Mouse (Mus musculus) T-helper 17 cell (primary cell): ENCODE results near the gene Hlx.

Source experiments
- in situ Hi-C, 2 experiments: fragments of 300-600 bp; cut with MboI, MseI; formaldehyde crosslinking; loops; 1 replicate in 1 of 2; 2 replicates in 1 of 2; pipeline ENCODE4 v1.15.1; 2025; ENCODE audit warnings: high pct_unique_total_duplicates in 2 of 2

The Hlx gene

DNA sequence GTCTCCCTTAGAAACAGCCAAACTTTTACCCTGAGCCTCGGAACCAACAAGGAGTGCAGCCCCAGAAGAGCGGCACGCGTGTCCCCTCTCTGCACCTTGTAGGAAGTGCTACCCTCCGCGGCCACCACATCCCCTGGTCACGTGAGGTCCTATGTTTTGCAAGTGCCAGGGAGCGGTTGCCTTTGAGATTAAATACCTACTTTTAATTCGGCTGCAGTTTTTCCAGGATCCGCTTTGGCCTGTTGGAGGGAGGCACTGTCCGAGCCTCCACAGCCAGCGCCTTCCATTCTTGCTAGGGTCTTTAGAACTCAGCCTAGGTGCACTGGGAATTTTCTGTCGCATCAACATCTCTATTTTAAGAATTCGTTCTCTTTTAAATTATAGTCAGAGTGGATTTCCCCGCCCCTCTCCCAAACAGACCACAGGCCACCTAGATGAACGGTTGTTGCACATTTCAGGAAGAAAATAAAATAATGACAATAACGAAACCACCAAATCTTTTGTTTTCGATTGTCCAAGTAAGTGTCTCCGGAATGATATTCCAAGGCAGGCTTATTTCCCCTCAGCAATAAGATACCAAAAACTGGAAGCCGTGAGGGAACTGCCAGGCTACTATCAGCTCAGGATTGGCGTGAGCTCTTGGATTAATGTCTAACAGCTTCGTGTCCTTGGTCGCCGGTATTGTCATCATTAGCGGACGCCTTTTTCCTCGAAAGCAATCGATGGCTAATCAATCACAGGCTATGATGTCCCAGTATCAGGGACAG, 1.1 kb upstream of the Hlx start:
- in situ Hi-C loops: loop anchor here (5.0 kb wide), 3 partner anchors 286 to 471 kb away; no protein-coding TSS in a partner anchor

DNA sequence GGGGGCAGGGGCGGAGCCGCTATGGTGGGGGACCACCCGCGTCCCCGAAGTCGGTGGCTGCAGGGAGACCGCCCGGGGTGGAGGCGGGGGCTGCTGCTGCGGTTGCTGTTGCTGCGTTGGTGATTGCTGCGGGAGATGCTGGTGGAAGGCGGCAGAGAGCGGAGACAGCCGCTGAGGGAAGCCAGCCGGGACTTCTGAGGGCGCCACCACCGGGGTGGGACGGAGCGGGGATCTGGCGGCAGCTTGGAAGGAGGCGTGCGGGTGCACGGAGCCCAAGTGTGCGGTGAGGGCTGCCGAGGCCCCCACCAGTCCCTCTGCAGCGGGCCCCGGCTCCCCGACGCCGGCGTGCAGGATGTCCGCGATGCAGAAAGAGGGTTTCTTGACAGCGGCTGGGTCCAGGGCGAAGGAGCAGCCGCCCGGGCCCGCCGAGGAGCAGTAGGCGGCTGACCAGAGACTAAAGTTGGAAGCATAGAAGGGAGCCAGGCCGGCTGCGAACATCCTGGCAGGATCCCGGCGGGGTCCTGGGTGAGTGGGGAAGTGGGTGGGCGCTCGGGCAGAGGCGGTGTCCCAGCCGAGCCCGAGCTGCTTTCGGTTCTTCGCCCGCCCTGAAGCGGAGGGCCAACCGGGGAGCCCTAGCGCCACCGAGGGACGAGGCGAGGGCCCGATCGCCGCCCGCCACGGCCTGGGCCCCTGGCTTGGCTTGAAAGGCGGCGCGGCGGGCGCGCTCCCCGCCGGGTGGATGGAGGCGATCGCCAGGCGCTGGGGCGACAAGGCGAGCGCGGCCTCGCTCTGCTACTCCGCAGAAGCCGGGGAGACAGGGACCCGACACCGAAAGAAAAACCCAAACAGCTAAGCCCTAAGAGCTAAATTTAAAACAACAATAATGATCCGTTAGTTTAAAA, 524 bp downstream of the Hlx start:
- in situ Hi-C loops: loop anchor here (5.0 kb wide), 3 partner anchors 285 to 470 kb away; no protein-coding TSS in a partner anchor

DNA sequence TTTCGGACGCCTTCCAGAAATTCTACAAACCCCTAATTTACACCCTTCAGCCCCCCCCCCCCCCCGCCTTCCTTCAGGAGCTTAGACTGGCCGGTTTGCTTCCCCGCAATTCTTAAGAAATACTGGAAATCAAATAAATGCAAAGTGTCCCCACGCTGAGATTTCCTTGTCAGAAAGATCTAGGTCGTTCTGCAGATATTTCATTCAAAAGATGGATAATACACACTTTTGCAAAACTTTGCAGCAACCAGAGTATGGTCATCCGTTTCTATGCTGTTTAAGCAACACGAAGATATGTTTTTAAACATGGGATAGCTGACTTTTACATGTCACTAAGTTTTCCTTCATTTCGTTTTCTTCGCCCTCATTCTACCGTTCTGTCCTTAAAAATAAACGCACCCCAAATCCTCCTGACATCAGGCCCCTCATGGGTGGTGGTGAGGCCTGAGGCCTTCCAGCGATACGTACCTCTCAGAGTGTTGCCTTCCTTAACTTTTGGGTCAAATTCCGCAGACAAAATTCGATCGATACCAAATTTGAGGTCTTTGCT, 1.3 kb downstream of the Hlx start:
- in situ Hi-C loops: loop anchor here (5.0 kb wide), 3 partner anchors 284 to 469 kb away; no protein-coding TSS in a partner anchor

GRCm38 (mm10) chr1:184730453-184731013, 1.9 kb downstream of the Hlx start:
- in situ Hi-C loops: loop anchor here (5.0 kb wide), 3 partner anchors 283 to 468 kb away; no protein-coding TSS in a partner anchor

- in situ Hi-C loops: loop anchor here (5.0 kb wide), 3 partner anchors 282 to 467 kb away; no protein-coding TSS in a partner anchor
Measured at GRCm38 (mm10) chr1:184729357-184730140, 2.9 kb downstream of the Hlx start.

GRCm38 (mm10) chr1:184728561-184729115, 3.8 kb downstream of the Hlx start:
- in situ Hi-C loops: no loop called here

DNA sequence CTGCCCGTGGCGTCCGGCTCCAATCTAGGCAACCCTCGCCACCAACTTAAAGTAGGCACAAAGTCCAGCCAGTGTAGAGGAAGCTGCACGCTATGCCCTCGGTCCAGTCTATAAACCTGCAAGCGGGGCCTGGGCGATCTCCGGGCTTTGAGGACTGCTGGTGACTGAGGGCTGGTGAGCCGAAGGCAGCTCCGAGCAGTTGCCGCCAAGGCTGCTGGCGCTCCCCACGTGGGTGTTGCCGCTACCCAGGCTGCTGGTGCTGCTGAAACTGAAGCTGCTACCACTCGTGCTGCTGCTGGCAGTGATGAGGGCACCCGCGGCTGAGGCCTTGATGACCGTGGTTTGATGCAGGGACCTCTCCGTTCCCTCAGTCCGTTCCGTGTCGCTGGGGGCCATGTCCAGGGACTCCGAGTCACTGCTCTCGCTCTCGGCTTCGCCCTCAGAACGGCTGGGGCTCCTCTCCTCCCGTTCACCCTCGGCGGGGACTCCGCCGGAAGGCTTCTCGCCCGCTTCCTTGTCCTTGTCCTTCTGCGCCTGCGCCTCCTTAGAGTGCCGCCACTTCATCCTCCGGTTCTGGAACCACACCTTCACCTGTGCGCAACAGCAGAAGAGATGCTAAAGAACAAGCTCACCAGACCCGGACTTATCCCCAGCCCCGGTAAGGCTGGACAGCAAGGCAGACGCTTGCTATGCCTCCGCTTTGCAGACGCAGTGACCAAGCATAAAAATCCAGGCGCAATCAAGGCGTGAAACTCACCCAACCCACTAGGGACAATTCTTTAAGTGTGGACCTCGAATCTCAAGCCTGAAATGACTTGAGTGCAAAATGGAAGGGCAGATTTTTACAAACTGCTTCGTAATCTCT, 4.8 kb downstream of the Hlx start:
- in situ Hi-C loops: no loop called here

GRCm38 (mm10) chr1:184726576-184727300, 5.7 kb downstream of the Hlx start:
- in situ Hi-C loops: no loop called here

GRCm38 (mm10) chr1:184725318-184725790, 7.1 kb downstream of the Hlx start:
- in situ Hi-C loops: no loop called here

DNA sequence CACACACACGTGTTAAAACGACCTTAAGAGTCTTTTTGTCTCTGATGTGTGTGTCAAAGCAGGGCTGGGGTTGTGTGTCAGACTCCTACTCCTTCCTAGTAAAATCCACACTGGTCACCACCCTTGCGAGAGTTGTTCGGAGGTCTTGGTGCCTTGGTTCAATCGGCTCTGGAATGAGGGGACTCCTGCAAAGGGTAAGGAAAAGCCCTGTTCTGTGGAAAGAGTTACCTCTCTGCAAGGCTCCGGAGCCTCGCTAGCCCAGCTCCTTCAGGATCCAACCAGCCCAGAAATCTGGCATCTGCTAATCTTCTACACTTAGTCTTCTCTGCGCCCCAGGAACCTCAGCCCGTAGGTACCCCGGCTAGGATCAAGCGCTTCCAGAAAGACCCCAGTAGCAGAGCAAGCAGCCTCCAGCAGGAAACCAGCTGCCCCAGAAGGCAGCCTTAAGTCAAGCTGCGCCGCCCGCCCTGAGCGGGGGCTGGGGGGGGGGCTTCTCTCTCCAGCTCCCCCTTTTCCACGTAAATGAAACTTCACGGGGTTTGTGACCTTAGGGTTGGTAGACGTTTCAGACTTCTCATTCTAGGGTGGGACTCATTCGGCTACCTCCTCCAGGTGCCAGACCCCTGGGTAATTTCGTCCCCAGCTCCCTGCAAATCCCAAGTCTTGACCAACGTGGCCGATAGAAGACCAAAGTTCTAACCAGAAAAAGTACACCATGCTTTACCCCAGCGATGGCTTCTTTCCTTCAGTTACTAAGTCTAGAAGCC, 7.7 kb downstream of the Hlx start:
- in situ Hi-C loops: no loop called here

GRCm38 (mm10) chr1:184723899-184724298, 8.5 kb downstream of the Hlx start:
- in situ Hi-C loops: no loop called here

DNA sequence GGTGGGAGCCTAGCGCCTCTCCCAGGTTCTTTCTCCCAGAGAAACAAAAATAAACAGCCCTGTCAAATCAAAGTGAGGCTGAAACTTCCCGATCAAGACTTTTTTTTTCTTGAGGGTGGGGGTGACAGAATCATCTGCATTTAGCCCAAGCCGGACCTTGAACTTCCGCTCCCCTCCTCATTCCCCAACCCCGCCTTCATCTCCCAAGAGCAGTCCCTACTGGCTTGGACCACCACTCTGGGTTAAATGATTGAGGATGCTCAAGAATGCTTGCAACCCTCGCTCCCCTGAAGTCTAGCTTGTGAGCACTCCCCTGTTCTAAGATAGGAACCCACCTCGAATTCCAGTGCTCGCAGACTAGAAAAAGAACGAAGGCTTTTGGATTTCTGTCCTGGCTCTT, 11.3 kb downstream of the Hlx start:
- in situ Hi-C loops: no loop called here

GRCm38 (mm10) chr1:184720162-184721025, 12.0 kb downstream of the Hlx start:
- in situ Hi-C loops: no loop called here

GRCm38 (mm10) chr1:184718261-184719120, 13.9 kb downstream of the Hlx start:
- in situ Hi-C loops: no loop called here

GRCm38 (mm10) chr1:184717691-184718200, 14.7 kb downstream of the Hlx start:
- in situ Hi-C loops: no loop called here
